Mouse (Mus musculus) olfactory bulb, adult 2 months (tissue): Measurements from ENCODE around the gene Cabcoco1.

Experiments
- CTCF ChIP-seq: fragments of 200-500 bp; IDR thresholded peaks from 2 replicates; pipeline ENCODE4 v1.5.1; 2012; ENCODE audit warnings: low read depth, mild to moderate bottlenecking, low read length, moderate library complexity; ENCODE audit not compliant: insufficient read depth
- POLR2A ChIP-seq: fragments of 200-500 bp; IDR thresholded peaks from 2 replicates; pipeline ENCODE4 v1.6.1; 2012; ENCODE audit warnings: mild to moderate bottlenecking, low read depth, low read length, moderate library complexity; ENCODE audit not compliant: insufficient read depth

GRCm38 (mm10) chr10:68568172-68568571 is 26.5 kb upstream of the Cabcoco1 start:
- no peak for TF ChIP-seq CTCF
- no peak for TF ChIP-seq POLR2A
